Mouse (Mus musculus) limb, embryonic 14.5 days (tissue): Measurements from ENCODE around the gene Sgca. TPM values are rescaled to one million over a fixed set of nuclear protein-coding genes. Genes with fewer than 3 reads are reported as not detected.

Experiments used
- ATAC-seq: fragments of 200-750 bp; cut with Nextera tagmentation; 2 replicates; pipeline ENCODE4 v1.8.0; 2017; ENCODE audit warnings: low read depth, moderate number of reproducible peaks, moderate TSS enrichment; ENCODE audit not compliant: low FRiP score
- DNase-seq: peaks from one replicate; pipeline ENCODE4 v3.0.0-alpha.2; 2015; ENCODE audit warnings: low spot score
- H3K27ac ChIP-seq: fragments of 300-500 bp; sonication (generic); replicated peaks from 2 replicates; pipeline ENCODE4 v1.5.1; 2014; ENCODE audit warnings: low read depth, mild to moderate bottlenecking, low read length, moderate library complexity, mixed read lengths
- H3K27me3 ChIP-seq: fragments of 300-500 bp; sonication (generic); 2 replicates; pipeline ENCODE4 v1.6.1; 2014; ENCODE audit warnings: low read length, mixed read lengths; ENCODE audit not compliant: control insufficient read depth, insufficient read depth
- H3K36me3 ChIP-seq: fragments of 300-500 bp; sonication (generic); 2 replicates; pipeline ENCODE4 v1.6.1; 2014; ENCODE audit warnings: mild to moderate bottlenecking, low read length, moderate library complexity, mixed read lengths; ENCODE audit not compliant: control insufficient read depth, insufficient read depth
- H3K4me1 ChIP-seq: fragments of 300-500 bp; sonication (generic); 2 replicates; pipeline ENCODE4 v1.6.1; 2014; ENCODE audit warnings: antibody characterized with exemption, low read length, mixed read lengths; ENCODE audit not compliant: control insufficient read depth, insufficient read depth
- H3K4me2 ChIP-seq: fragments of 300-500 bp; sonication (generic); replicated peaks from 2 replicates; pipeline ENCODE4 v1.6.1; 2014; ENCODE audit warnings: low read depth, mild to moderate bottlenecking, low read length, moderate library complexity; ENCODE audit not compliant: severe bottlenecking
- H3K4me3 ChIP-seq: fragments of 300-500 bp; sonication (generic); replicated peaks from 2 replicates; pipeline ENCODE4 v1.5.1; 2014; ENCODE audit warnings: low read length
- H3K9ac ChIP-seq: fragments of 300-500 bp; sonication (generic); 2 replicates; pipeline ENCODE4 v1.6.1; 2014; ENCODE audit warnings: mild to moderate bottlenecking, low read depth, low read length, moderate library complexity; ENCODE audit not compliant: severe bottlenecking
- H3K9me3 ChIP-seq: fragments of 300-500 bp; sonication (generic); 2 replicates; pipeline ENCODE4 v1.6.1; 2016; ENCODE audit warnings: low read length; ENCODE audit not compliant: control insufficient read depth
- POLR2A ChIP-seq: fragments of 200-500 bp; IDR thresholded peaks from 2 replicates; pipeline ENCODE4 v1.8.0; 2012; ENCODE audit warnings: inconsistent platforms, mild to moderate bottlenecking, moderate library complexity, borderline replicate concordance; ENCODE audit not compliant: insufficient read depth, insufficient read length; ENCODE audit errors: extremely low read depth
- WGBS: fragments of 180-500 bp; shearing (Covaris S2); extraction: QIAGEN DNeasy Blood & Tissue Kit; methylation state at CpG from one replicate; pipeline ENCODE4 v1.1.7; 2014; 5-methylcytosine and 5-hydroxymethylcytosine counted together
- polyA plus RNA-seq, 2 experiments: library from polyadenylated mRNA; depleted of rRNA in 1 of 2; stranded (reverse) in 1 of 2; unstranded in 1 of 2; fragments of >200 nt; fragmentation: Nextera tagmentation in 1 of 2; extraction: Ambion mirVana in 1 of 2; gene quantifications; 2 replicates each; pipeline versions ENCODE4 v1.2.1 to v1.2.3; 2012 to 2014

The Sgca gene
- polyA plus RNA-seq, 2 experiments = 10.2 to 32.9 TPM

DNA sequence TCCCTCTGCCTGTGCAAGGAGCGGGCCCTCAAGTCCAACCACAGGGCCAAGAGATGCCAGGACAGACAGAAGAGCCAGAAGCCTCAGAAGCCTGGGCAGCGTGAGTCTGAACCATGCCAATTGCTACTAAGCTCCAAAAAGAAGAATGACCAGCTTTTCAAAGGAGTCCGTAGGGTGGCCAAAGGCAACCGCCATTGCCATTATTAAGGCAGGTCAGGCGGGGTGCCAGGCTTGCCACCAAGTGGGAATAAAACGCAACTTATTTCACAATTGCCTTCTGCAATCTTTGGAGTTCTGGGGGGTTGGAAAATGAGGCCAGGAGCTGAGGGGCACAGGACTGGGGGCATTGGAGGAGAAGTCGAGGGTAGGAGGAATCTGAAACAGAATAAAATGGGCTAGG, 7.9 kb downstream of the Sgca start:
- Histone ChIP-seq H3K4me3 (no peak overlapping the region), H3K9me3 (no peaks in the 10 kb centered on the region), H3K4me2 (no peak overlapping the region), H3K27ac (no peak overlapping the region), H3K9ac (no peak overlapping the region), H3K27me3 (no peaks in the 10 kb centered on the region), H3K4me1 (no peaks in the 10 kb centered on the region), H3K36me3 (no peaks in the 10 kb centered on the region)
- no peak for TF ChIP-seq POLR2A
- 79% methylated on average over 7 of the region's 7 CpGs for WGBS
- no peak for DNase-seq
- no peak for ATAC-seq

DNA sequence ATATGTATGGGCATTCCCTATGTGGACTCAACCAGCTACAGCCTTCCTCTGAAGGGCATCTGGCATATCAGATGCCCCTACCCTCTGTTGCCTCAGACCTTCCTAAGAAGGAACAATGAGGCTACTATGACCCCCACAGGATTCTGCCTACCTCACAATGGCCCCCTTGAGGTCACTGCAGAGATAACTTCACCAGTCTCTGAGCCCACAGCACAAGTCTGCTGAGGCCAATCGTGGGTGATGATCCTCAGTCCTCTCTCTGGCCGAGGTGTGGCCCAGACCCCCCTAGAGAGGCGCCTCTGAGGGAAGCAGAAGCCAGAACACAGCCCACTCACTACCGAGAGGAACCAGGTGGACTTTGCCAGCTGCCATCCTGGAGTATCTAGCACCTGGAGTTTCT, 8.7 kb downstream of the Sgca start, which contains the start of gene Hils1:
TSS of gene Hils1 (plus strand) at position 175 of the 400 bp plus-strand sequence.
- 43% methylated on average over 4 of the region's 4 CpGs for WGBS
- no peak for TF ChIP-seq POLR2A
- no peaks in the 10 kb centered on the region for H3K4me1 ChIP-seq

DNA sequence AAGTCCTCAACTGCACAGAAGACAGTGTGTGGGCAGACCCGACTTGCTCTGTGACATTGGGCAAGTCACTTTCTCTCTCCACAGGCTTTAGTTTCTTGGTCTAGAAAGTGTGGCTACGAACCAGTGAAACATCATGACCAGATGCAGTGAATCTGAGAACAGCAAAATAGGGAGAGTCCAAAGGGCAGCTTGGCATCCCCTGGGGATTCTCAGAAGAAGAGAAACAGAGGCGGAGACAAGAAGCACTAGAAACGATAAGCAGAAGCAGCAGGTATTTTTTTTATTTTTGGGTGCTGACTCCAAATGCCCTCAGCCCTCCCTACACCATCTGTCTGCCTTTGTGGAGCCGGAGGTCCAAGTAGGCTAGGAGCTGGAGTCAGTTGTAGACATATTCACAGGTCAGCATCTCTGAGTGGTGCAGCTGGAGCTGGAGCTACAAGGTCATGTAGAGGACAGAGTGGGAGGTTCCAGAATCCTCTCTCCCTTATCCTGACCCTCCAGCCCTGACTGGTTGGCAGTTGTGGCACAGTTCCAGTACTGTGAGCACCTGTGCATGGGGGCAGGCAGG, 13.5 kb downstream of the Sgca start:
- Histone ChIP-seq H3K9me3 (no peaks in the 10 kb centered on the region), H3K4me3 (no peak overlapping the region), H3K27me3 (no peaks in the 10 kb centered on the region), H3K4me2 (no peak overlapping the region), H3K4me1 (peaks cover 7% of the 10 kb centered on the region), H3K27ac (no peak overlapping the region), H3K9ac (no peak overlapping the region), H3K36me3 (no peaks in the 10 kb centered on the region)
- no peak for ATAC-seq
- DNase-seq = no peak
- WGBS = 77% methylated on average over 5 of the region's 5 CpGs
- no peak for TF ChIP-seq POLR2A

More for the DNA sequence above, 8.7 kb downstream of the Sgca start, which contains the start of gene Hils1:
- DNase-seq (no peak), ATAC-seq (no peak)
- Histone ChIP-seq H3K4me3 (no peak within 1 kb of the TSS), H3K9ac (no peak within 1 kb of the TSS), H3K9me3 (no peaks in the 10 kb centered on the region), H3K27me3 (no peaks in the 10 kb centered on the region), H3K36me3 (no peaks in the 10 kb centered on the region), H3K4me2 (no peak within 1 kb of the TSS), H3K27ac (no peak within 1 kb of the TSS)

DNA sequence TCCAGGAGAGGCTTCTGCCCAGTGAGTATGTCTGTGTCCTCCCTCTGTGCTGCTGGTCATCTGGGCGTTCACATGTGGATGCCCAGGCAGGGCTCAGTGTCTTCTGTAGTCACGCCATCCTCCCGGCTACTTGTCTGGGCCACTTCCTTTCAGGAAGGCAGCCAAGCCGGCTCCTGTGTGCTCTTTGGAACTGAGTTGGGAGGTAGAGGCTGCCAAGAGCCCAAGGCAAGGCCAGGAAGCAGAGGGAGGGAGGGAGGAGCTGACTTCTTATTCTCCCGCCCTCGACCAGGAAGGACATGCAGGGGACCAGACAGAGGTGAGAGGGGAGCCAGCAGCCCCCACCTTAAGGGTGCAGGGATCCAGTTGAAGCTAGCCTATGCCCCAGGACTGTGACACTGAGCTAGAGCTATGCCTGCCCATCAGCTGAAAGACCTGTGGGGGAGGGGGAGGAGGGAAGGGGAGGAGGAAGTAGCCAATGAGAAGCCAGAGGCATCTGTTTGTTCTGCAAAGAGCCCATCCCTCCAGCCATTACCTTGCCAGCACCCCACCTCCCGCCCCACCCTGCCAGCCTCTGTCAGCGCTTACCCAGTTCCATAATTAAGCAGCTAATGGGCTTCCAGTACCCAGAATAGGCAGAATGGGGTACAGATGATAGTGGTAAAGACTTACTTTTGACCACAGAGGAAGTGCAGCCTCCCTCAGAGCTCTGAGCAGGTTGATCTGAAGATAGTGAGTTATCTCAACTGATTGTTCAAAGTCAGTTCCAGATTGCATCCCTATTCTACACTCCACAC, 17.9 kb downstream of the Sgca start:
- H3K27me3 ChIP-seq = no peaks in the 10 kb centered on the region
- TF ChIP-seq POLR2A = no peak
- H3K4me1 ChIP-seq = peaks cover 15% of the 10 kb centered on the region
- no peaks in the 10 kb centered on the region for H3K9me3 ChIP-seq
- H3K9ac ChIP-seq = no peak overlapping the region
- whole genome bisulfite sequencing = 17% methylated on average over 8 of the region's 8 CpGs
- H3K4me3 ChIP-seq = no peak overlapping the region
- 0 out of 2 replicates have a peak overlapping the region, but pooled peaks have one; percentile 13 for H3K27ac ChIP-seq
- 0 out of 2 replicates have a peak overlapping the region, but pooled peaks have one; percentile 5 for H3K4me2 ChIP-seq
- H3K36me3 ChIP-seq = peaks cover under 1% of the 10 kb centered on the region; the same call in 1 of the 2 replicates
- ATAC-seq = peak; percentile 20
- DNase-seq = peak; percentile 71

DNA sequence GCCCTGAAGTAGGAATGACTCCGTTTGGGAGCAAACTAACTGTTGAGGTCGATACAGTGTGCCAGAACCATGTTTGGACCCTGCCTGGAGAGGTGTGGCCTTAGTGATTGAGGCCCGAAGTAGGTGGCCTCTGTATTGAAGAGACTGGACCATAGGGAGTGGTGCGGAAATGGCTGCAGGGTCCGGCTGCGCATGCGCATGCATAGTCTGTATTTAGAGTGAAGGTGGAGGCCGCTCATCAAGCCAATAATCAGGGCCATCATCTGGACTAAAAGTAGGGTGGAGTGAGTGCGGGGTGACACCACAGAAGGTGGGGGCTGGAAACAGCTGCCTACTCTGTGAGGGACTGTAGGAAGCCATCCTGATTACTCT, 18.4 kb downstream of the Sgca start:
- no peak overlapping the region for H3K27ac ChIP-seq
- H3K4me3 ChIP-seq = no peak overlapping the region
- H3K4me2 ChIP-seq = 0 out of 2 replicates have a peak overlapping the region, but pooled peaks have one; percentile 5
- TF ChIP-seq POLR2A = no peak
- H3K4me1 ChIP-seq = peaks cover 15% of the 10 kb centered on the region
- no peaks in the 10 kb centered on the region for H3K9me3 ChIP-seq
- no peaks in the 10 kb centered on the region for H3K27me3 ChIP-seq
- no peak for ATAC-seq
- WGBS = 82% methylated on average over 9 of the region's 9 CpGs
- peaks cover 7% of the 10 kb centered on the region; the same call in 1 of the 2 replicates for H3K36me3 ChIP-seq
- H3K9ac ChIP-seq = no peak overlapping the region
- DNase-seq = no peak
